Mouse (Mus musculus): ENCODE measurements around the gene Abi3.

GRCm38 (mm10) chr11:95833631-95834142 is 8.6 kb downstream of the Abi3 start:
- no peak for TF ChIP-seq GATA1 (IDR thresholded peaks at IDR 0.05; ENCODE audit: borderline replicate concordance, low read length)
- TF ChIP-seq CTCF (IDR thresholded peaks at IDR 0.05; ENCODE audit: low read depth, low read length), result no peak
- TF ChIP-seq POLR2AphosphoS5 (IDR thresholded peaks at IDR 0.05; ENCODE audit: insufficient replicate concordance, low read depth, low read length), result no peak

Data from G1E (cell line).